Mouse (Mus musculus): ENCODE measurements around the gene 6030408B16Rik. TPM values are rescaled to one million over a fixed set of nuclear protein-coding genes. Genes with fewer than 3 reads are reported as not detected.
"Not testable (repeated sequence)": the region's sequence is repeated elsewhere in the genome, so short reads cannot be mapped to it uniquely, and the experiment has no call there.

The 6030408B16Rik gene
- polyA plus RNA-seq, 1 experiment from 2014 or later, result 4.1 TPM

GRCm38 (mm10) chr15:101320010-101320617, 27.1 kb downstream of the 6030408B16Rik start:
- Histone ChIP-seq H3K9ac (no peak overlapping the region), H3K4me1 (replicated peaks) (peaks cover 19% of the 10 kb centered on the region), H3K27me3 (replicated peaks) (no peaks in the 10 kb centered on the region), H3K27ac (peak overlapping the region; percentile 40; the same call in 1 of the 2 replicates), H3K4me3 (replicated peaks) (no peak overlapping the region), H3K36me3 (no peaks in the 10 kb centered on the region), H3K4me2 (replicated peaks) (no peak overlapping the region), H3K9me3 (no peaks in the 10 kb centered on the region)
- no peak for ATAC-seq
- WGBS, result 75% methylated on average over 6 of the region's 6 CpGs

- Histone ChIP-seq H3K27ac (peak overlapping the region; percentile 40; the same call in 1 of the 2 replicates), H3K9me3 (no peaks in the 10 kb centered on the region), H3K9ac (no peak overlapping the region), H3K4me3 (replicated peaks) (no peak overlapping the region), H3K27me3 (replicated peaks) (no peaks in the 10 kb centered on the region), H3K36me3 (no peaks in the 10 kb centered on the region), H3K4me1 (replicated peaks) (peaks cover 19% of the 10 kb centered on the region), H3K4me2 (replicated peaks) (no peak overlapping the region)
- 29% methylated on average over 6 of the region's 6 CpGs for whole genome bisulfite sequencing
- ATAC-seq, result peak; percentile 64
Observed at GRCm38 (mm10) chr15:101320618-101321041, 27.6 kb downstream of the 6030408B16Rik start.

- H3K9me3 ChIP-seq, result no peaks in the 10 kb centered on the region
- 0 out of 2 replicates have a peak overlapping the region, but pooled peaks have one; percentile 10 for H3K27ac ChIP-seq
- 31% methylated on average over 5 of the region's 5 CpGs for WGBS
- no peak overlapping the region for H3K9ac ChIP-seq
- no peaks in the 10 kb centered on the region for H3K36me3 ChIP-seq
- H3K4me2 ChIP-seq (replicated peaks), result no peak overlapping the region
- no peaks in the 10 kb centered on the region for H3K27me3 ChIP-seq (replicated peaks)
- ATAC-seq, result peak; percentile 5; the same call in 1 of the 2 replicates
- H3K4me3 ChIP-seq (replicated peaks), result no peak overlapping the region
- H3K4me1 ChIP-seq (replicated peaks), result peaks cover 19% of the 10 kb centered on the region
Observed at GRCm38 (mm10) chr15:101321126-101321525, 28.1 kb downstream of the 6030408B16Rik start.

DNA sequence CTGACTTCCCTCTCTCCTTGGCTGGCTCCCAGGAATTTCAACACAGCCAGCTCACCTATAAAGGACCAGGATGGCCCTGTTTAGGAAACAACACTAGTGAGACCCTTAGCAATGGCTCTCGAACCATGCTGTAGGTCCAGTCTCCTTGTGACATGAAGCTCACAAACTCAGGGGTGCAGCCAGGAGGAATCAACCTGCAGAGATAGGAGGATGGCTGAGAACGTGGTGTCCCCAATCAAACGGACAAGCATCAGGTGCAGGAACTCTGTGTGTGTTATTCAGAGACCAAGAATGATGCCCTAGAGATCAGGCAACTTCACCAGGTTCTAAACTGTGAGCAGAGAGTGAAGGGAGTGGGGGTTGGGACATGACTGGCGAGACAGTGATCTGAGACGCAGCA, 29.1 kb downstream of the 6030408B16Rik start:
- Histone ChIP-seq H3K27me3 (replicated peaks) (no peaks in the 10 kb centered on the region), H3K9ac (no peak overlapping the region), H3K4me2 (replicated peaks) (no peak overlapping the region), H3K36me3 (no peaks in the 10 kb centered on the region), H3K4me3 (replicated peaks) (no peak overlapping the region), H3K9me3 (no peaks in the 10 kb centered on the region), H3K4me1 (replicated peaks) (peaks cover 19% of the 10 kb centered on the region), H3K27ac (no peak overlapping the region)
- WGBS, result 83% methylated on average over 5 of the region's 5 CpGs
- no peak for ATAC-seq

- no peaks in the 10 kb centered on the region for H3K9me3 ChIP-seq
- H3K36me3 ChIP-seq, result no peaks in the 10 kb centered on the region
- no peak overlapping the region for H3K4me3 ChIP-seq (replicated peaks)
- H3K9ac ChIP-seq, result no peak overlapping the region
- no peak for ATAC-seq
- no peaks in the 10 kb centered on the region for H3K27me3 ChIP-seq (replicated peaks)
- 84% methylated on average over 7 of the region's 7 CpGs for WGBS
- peaks cover 19% of the 10 kb centered on the region for H3K4me1 ChIP-seq (replicated peaks)
- no peak overlapping the region for H3K27ac ChIP-seq
- no peak overlapping the region for H3K4me2 ChIP-seq (replicated peaks)
Observed at GRCm38 (mm10) chr15:101322640-101323039, 29.6 kb downstream of the 6030408B16Rik start.

DNA sequence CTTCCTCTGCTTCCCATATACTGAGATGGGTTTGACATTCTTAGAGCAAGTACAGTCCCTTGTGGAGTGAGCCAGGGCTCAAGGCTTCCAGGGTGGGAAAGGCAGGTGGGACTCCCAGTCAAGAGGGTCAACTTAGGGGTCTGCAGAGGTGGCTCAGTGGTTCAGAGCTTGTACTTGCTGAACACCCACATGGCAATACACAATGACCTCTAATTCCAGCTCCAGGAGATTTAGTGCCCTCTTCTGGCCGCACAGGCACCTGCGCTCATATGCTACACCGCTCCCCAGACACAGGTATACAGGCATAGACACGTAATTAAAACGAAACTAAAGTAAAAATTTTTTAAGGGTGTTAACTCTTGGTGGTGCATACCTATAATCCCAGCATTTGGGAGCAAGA, 30.5 kb downstream of the 6030408B16Rik start:
- WGBS, result 96% methylated on average over 5 of the region's 5 CpGs
- no peaks in the 10 kb centered on the region for H3K9me3 ChIP-seq

DNA sequence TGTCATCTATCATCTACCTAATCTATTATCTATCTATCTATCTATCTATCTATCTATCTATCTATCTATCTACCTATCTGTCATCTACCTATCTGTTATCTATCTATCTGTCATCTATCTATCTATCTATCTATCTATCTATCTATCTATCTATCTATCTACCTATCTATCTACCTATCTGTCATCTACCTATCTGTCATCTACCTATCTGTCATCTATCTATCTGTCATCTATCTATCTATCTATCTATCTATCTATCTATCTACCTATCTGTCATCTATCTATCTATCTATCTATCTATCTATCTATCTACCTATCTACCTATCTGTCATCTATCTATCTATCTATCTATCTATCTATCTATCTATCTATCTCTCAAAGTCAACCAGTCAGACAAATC, 31.4 kb downstream of the 6030408B16Rik start:
- not testable (repeated sequence) for H3K9me3 ChIP-seq; ATAC-seq; H3K27ac ChIP-seq; H3K4me3 ChIP-seq (replicated peaks); H3K4me2 ChIP-seq (replicated peaks); H3K36me3 ChIP-seq; H3K27me3 ChIP-seq (replicated peaks); H3K9ac ChIP-seq
- peaks cover 31% of the 10 kb centered on the region for H3K4me1 ChIP-seq (replicated peaks)

More for the DNA sequence above, 30.5 kb downstream of the 6030408B16Rik start:
- no peak for ATAC-seq
- no peak overlapping the region for H3K9ac ChIP-seq
- no peak overlapping the region for H3K4me2 ChIP-seq (replicated peaks)
- H3K27ac ChIP-seq, result no peak overlapping the region
- no peaks in the 10 kb centered on the region for H3K27me3 ChIP-seq (replicated peaks)
- no peaks in the 10 kb centered on the region for H3K36me3 ChIP-seq
- H3K4me1 ChIP-seq (replicated peaks), result peaks cover 26% of the 10 kb centered on the region
- H3K4me3 ChIP-seq (replicated peaks), result no peak overlapping the region

DNA sequence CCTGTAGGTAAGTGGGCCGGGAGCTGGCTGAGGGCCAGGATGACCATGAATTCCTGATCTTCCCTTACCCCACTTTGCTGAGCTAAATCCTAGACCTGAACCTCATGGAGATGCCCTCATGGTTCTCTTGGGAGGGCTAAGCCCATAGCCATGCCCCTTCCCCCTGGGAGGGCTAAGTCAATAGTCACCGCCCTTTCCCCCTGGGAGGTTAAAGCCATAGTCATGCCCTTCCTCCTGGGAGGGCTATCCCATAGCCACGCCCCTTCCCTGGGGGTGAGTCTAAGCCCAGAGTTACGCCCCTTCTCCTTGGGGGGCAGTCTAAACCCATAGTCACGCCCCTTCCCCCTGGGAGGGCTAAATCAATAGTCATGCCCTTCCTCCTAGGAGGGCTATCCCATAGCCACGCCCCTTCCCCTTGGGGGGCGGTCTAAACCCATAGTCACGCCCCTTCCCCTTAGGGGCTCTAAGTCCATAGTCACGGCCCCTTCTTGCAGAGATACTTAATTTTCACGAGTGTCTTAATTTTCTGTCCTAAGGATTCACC, 33.1 kb downstream of the 6030408B16Rik start:
- no peak overlapping the region for H3K4me3 ChIP-seq (replicated peaks)
- H3K4me2 ChIP-seq (replicated peaks), result no peak overlapping the region
- no peaks in the 10 kb centered on the region for H3K9me3 ChIP-seq
- H3K36me3 ChIP-seq, result no peaks in the 10 kb centered on the region
- no peaks in the 10 kb centered on the region for H3K27me3 ChIP-seq (replicated peaks)
- H3K9ac ChIP-seq, result no peak overlapping the region
- H3K4me1 ChIP-seq (replicated peaks), result peaks cover 31% of the 10 kb centered on the region
- 44% methylated on average over 10 of the region's 10 CpGs for WGBS
- H3K27ac ChIP-seq, result no peak overlapping the region
- no peak for ATAC-seq

DNA sequence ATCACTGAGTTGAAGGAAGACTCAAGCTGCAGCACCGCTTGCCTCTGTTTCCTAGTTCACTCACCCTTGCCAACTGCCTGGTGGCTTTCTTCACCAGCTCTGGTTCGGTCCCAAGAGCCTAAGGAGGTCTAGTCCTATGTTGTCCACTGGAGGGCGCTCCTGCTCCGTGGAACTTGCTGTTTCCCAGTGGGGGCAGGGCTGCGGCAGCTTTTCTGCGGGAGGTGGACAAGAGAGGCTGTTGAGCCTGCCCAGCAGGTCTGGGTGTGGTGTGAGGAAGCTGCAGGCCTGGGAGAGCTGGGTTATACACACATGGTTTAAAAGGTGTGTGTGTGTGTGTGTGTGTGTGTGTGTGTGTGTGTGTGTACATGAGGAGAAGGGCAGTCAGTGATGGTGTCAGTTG, 34.3 kb downstream of the 6030408B16Rik start:
- Histone ChIP-seq H3K27me3 (replicated peaks) (no peaks in the 10 kb centered on the region), H3K4me1 (replicated peaks) (peaks cover 24% of the 10 kb centered on the region), H3K36me3 (no peaks in the 10 kb centered on the region), H3K27ac (no peak overlapping the region), H3K9me3 (no peaks in the 10 kb centered on the region), H3K4me3 (replicated peaks) (no peak overlapping the region), H3K4me2 (replicated peaks) (no peak overlapping the region), H3K9ac (no peak overlapping the region)
- ATAC-seq, result peak; percentile 86
- WGBS, result 9% methylated on average over 6 of the region's 6 CpGs

DNA sequence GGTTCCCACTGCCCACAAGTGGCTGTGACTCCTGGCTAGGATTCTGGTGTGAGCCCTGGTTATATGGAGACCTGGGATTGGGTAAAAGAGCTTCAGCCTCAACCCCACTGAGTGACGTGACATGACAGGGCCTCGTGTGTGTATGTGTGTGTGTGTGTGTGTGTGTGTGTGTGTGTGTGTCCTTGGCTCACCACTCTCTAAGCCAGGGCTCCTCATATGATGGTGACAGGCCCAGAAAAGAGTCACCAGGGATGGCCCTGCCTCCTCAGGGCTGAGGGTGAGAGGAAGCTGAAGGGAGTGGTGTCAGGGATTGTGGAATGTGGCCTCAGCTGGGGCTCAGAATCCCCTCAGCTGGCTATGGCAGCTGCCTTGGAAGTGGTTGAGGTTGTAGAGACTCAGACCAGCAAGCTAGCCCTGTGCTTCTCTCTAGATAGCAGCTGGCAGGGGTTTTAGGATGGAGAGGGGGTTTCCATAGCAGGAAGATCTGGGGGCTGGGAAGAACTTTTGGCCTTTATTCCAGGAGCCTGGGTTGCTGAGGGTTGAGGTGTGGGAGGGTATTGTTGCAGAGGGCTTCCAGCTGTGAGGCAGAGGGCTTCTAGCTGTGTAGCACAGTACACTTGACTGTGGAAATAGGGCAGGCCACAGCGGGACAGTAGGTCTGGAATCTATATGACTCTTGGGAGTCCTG, 36.0 kb downstream of the 6030408B16Rik start:
- Histone ChIP-seq H3K9ac (no peak overlapping the region), H3K27me3 (replicated peaks) (no peaks in the 10 kb centered on the region), H3K4me3 (replicated peaks) (no peak overlapping the region), H3K27ac (no peak overlapping the region), H3K4me2 (replicated peaks) (no peak overlapping the region), H3K9me3 (no peaks in the 10 kb centered on the region), H3K36me3 (no peaks in the 10 kb centered on the region), H3K4me1 (replicated peaks) (peaks cover 28% of the 10 kb centered on the region)
- WGBS, result 68% methylated on average over 3 of the region's 3 CpGs
- no peak for ATAC-seq

DNA sequence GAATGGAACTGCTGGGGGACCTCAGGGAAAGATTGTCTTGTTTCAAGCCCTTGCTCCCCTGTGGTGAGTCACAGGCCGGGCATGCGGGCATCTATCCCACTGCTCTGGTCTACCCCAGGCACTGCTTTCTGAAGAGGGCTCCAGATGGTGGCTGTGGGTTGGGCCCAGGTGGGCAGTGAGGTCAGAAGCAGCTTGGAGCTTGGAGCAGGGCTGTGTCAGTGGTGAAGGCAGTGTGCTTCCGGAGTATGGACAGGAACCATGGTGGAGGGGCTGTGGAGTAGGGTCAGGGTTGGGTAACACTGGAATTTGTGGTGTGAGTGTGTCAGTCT, 36.5 kb downstream of the 6030408B16Rik start:
- Histone ChIP-seq H3K9ac (no peak overlapping the region), H3K27ac (no peak overlapping the region), H3K9me3 (no peaks in the 10 kb centered on the region), H3K4me3 (replicated peaks) (no peak overlapping the region), H3K27me3 (replicated peaks) (no peaks in the 10 kb centered on the region), H3K4me2 (replicated peaks) (no peak overlapping the region), H3K36me3 (no peaks in the 10 kb centered on the region), H3K4me1 (replicated peaks) (peaks cover 28% of the 10 kb centered on the region)
- ATAC-seq, result no peak
- WGBS, result 86% methylated on average over 3 of the region's 3 CpGs

DNA sequence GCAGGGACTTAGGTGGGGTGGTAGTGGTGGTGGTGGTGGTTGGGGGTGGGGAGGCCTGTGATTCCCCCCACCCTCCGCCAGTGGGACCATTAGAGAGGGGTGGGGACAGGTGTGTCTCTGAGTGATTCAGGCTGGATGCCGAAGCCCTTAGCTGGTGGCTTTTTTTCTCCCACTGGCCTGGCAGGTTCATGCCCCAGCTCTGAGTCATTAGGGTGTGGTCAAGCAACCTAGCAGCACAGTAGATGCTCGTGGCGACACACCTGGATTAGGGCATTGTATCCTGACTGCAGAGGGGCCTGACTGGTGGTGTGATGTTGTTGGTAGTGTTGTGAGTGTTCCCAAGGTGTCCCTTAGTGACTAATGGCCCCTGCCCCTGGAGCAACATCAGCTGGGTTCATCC, 38.1 kb downstream of the 6030408B16Rik start:
- H3K9me3 ChIP-seq, result no peaks in the 10 kb centered on the region
- H3K27me3 ChIP-seq (replicated peaks), result no peaks in the 10 kb centered on the region
- no peak overlapping the region for H3K9ac ChIP-seq
- WGBS, result 50% methylated on average over 4 of the region's 4 CpGs
- peak; percentile 52 for ATAC-seq
- H3K27ac ChIP-seq, result no peak overlapping the region
- no peak overlapping the region for H3K4me3 ChIP-seq (replicated peaks)
- H3K4me1 ChIP-seq (replicated peaks), result peaks cover 28% of the 10 kb centered on the region
- no peaks in the 10 kb centered on the region for H3K36me3 ChIP-seq
- H3K4me2 ChIP-seq (replicated peaks), result no peak overlapping the region

GRCm38 (mm10) chr15:101332370-101332769, 39.4 kb downstream of the 6030408B16Rik start:
- Histone ChIP-seq H3K9ac (no peak overlapping the region), H3K4me3 (replicated peaks) (no peak overlapping the region), H3K4me1 (replicated peaks) (peaks cover 34% of the 10 kb centered on the region), H3K9me3 (no peaks in the 10 kb centered on the region), H3K4me2 (replicated peaks) (no peak overlapping the region), H3K27ac (no peak overlapping the region), H3K27me3 (replicated peaks) (no peaks in the 10 kb centered on the region), H3K36me3 (no peaks in the 10 kb centered on the region)
- WGBS, result 64% methylated on average over 4 of the region's 4 CpGs
- no peak for ATAC-seq
